Mouse (Mus musculus) kidney, adult 2 months (tissue): ENCODE measurements around the gene Iqck.

Experiments
- CTCF ChIP-seq: fragments of 200-500 bp; conservative IDR thresholded peaks from 2 replicates; pipeline ENCODE4 v1.5.1; 2011; ENCODE audit warnings: low read depth, mild to moderate bottlenecking, control low read depth, low read length, moderate library complexity, mixed read lengths; ENCODE audit not compliant: insufficient read depth, insufficient read length
- POLR2A ChIP-seq: fragments of 200-500 bp; IDR thresholded peaks from one replicate; pipeline ENCODE4 v1.6.1; 2011; ENCODE audit warnings: low read depth, low read length, control low read depth

DNA sequence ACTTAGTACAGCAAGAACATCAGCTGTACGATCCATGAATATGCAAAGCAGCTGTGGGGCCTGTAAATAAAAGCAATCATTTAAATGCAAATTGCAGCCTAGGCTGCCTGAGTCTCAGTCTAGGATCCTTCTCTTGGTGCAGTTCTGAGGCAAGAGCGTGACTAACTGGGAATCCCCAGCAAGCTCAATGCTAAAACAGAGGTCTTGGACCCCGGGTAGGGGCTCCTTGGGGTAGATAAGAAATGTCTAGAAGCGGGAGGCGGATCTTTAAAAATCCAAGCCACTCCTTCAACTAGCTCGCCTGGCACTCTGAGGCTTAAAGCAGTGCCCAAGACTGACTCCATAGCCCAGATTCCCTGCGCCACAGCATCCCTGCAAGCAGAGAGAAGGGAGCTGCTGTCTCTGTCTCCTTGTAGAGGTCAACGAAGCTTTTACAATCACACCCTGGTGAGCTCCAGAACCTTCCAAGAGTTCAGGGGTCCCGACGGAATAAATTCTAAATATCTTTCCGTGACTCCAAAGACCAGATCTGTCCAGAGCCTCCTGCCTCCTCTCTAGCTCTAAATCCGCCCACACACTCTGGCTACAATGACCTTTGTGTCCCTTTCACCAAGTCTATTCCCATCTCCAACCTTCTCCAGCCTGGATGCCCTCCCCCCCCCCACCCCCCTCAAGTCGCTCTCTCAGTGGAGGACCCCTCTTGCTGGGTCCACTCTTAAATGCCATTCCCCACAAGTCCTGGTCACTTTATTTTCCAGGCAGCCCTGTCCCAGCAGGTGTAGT is 137.3 kb downstream of the Iqck start:
- TF ChIP-seq CTCF (no peak), POLR2A (no peak)
